33 mouse cellular contexts compared by ENCODE assay signal in the genomic region with DNA sequence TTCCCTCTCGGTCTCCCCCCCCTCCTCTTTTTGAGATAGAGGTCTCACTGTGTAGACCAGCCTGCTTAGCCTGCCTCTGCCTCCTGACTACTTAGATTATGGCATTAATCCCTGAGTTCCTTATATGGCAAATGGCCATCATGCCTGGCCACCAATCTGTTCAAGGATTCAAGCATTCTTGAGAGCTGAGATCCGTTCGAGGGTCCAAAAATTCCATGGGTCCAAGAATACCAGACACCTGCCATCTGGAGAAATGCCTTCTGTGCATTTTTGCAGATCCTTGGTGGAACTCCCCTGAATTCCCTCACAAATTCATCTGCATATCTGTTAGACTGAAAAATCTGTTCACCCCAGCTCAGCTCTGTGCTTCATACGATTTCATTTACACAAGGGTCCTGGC. TPM values are rescaled to one million over a fixed set of nuclear protein-coding genes. Genes with fewer than 3 reads are reported as not detected.
"Had no signal": no experiment of that assay in that cellular context is flagged by ENCODE, and none has a peak within 500 bp of the region (broad histone marks: within the 10 kb centered on the region; RNA-seq: fewer than 3 reads in every experiment).

No protein-coding gene starts in this region.

- ATAC-seq: liver, embryonic 12.5 days; liver, postnatal 0 days; lung, postnatal 0 days; midbrain, embryonic 13.5 days; midbrain, embryonic 15.5 days; midbrain, embryonic 16.5 days had no signal

- H3K4me2 ChIP-seq: limb, embryonic 12.5 days; limb, embryonic 13.5 days; limb, embryonic 15.5 days; liver, embryonic 11.5 days; liver, embryonic 12.5 days; liver, embryonic 13.5 days; liver, embryonic 15.5 days; lung, embryonic 14.5 days; lung, embryonic 15.5 days; midbrain, embryonic 11.5 days; midbrain, embryonic 12.5 days; midbrain, embryonic 13.5 days; midbrain, embryonic 15.5 days had no signal

- H3K27me3 ChIP-seq: limb, embryonic 12.5 days; limb, embryonic 13.5 days; limb, embryonic 15.5 days; liver, embryonic 13.5 days; liver, embryonic 15.5 days; lung, embryonic 15.5 days; midbrain, embryonic 13.5 days; midbrain, embryonic 15.5 days had no signal

- H3K4me3 ChIP-seq: limb, embryonic 10.5 days; limb, embryonic 12.5 days; limb, embryonic 13.5 days; limb, embryonic 15.5 days; liver, embryonic 12.5 days; liver, embryonic 13.5 days; liver, embryonic 15.5 days; lung, embryonic 15.5 days; megakaryocyte, embryonic 14.5 days; midbrain, embryonic 10.5 days; midbrain, embryonic 12.5 days; midbrain, embryonic 13.5 days; midbrain, embryonic 15.5 days; myocyte had no signal

- H3K4me1 ChIP-seq: limb, embryonic 10.5 days; limb, embryonic 12.5 days; limb, embryonic 13.5 days; limb, embryonic 15.5 days; liver, embryonic 12.5 days; liver, embryonic 13.5 days; liver, embryonic 15.5 days; lung, embryonic 15.5 days; midbrain, embryonic 15.5 days had no signal

- H3K27ac ChIP-seq: limb, embryonic 10.5 days; limb, embryonic 12.5 days; limb, embryonic 13.5 days; limb, embryonic 15.5 days; liver, embryonic 12.5 days; liver, embryonic 13.5 days; liver, embryonic 14.5 days; liver, embryonic 15.5 days; lung, embryonic 15.5 days; macrophage; midbrain, embryonic 10.5 days; midbrain, embryonic 12.5 days; midbrain, embryonic 13.5 days; midbrain, embryonic 15.5 days had no signal

- H3K36me3 ChIP-seq: limb, embryonic 10.5 days; limb, embryonic 12.5 days; limb, embryonic 13.5 days; limb, embryonic 15.5 days; liver, embryonic 12.5 days; liver, embryonic 13.5 days; liver, embryonic 15.5 days; lung, embryonic 15.5 days; midbrain, embryonic 10.5 days; midbrain, embryonic 12.5 days; midbrain, embryonic 13.5 days; midbrain, embryonic 15.5 days had no signal

- DNase-seq: left cerebral cortex, postnatal 4 days; liver; liver, embryonic 13.5 days; liver, postnatal 0 days; lung, adult 18-20 months; lung, adult 2 months; lung, embryonic 14.5 days; lung, postnatal 10 days; lung, postnatal 14 days; lung, postnatal 36 days; lung, postnatal 4 days; midbrain, embryonic 14.5 days had no signal

- H3K9me3 ChIP-seq: limb, embryonic 10.5 days; limb, embryonic 12.5 days; limb, embryonic 13.5 days; limb, embryonic 15.5 days; liver, embryonic 12.5 days; liver, embryonic 13.5 days; liver, embryonic 15.5 days; lung, embryonic 15.5 days; megakaryocyte, embryonic 14.5 days; midbrain, embryonic 10.5 days; midbrain, embryonic 12.5 days; midbrain, embryonic 13.5 days; midbrain, embryonic 15.5 days had no signal

- H3K9ac ChIP-seq: limb, embryonic 12.5 days; limb, embryonic 13.5 days; limb, embryonic 15.5 days; liver, embryonic 12.5 days; liver, embryonic 13.5 days; liver, embryonic 14.5 days; liver, embryonic 15.5 days; liver, postnatal 0 days; lung, embryonic 14.5 days; lung, embryonic 15.5 days; midbrain, embryonic 12.5 days; midbrain, embryonic 13.5 days; midbrain, embryonic 15.5 days had no signal

RNA-seq across cellular contexts. Expression of a gene that starts 16.8 kb away (rescaled TPM):
- polyA plus RNA-seq: liver, embryonic 11.5 days; liver, embryonic 13.5 days; liver, embryonic 15.5 days; liver, embryonic 16.5 days; liver, postnatal 0 days; lung, embryonic 14.5 days had no signal

RNA-seq across cellular contexts. Expression of a gene that starts 43.6 kb away (rescaled TPM):
- polyA plus RNA-seq: limb, embryonic 11.5 days; limb, embryonic 12.5 days; liver, embryonic 11.5 days; liver, embryonic 12.5 days; liver, embryonic 13.5 days; liver, embryonic 14.5 days; liver, embryonic 15.5 days; liver, embryonic 16.5 days; liver, postnatal 0 days; lung, adult 2 months; lung, embryonic 14.5 days; lung, postnatal 0 days; macrophage had no signal
